Mouse (Mus musculus) small intestine, adult 2 months (tissue): ENCODE results near the gene Slx4ip. TPM values are rescaled to one million over a fixed set of nuclear protein-coding genes. Genes with fewer than 3 reads are reported as not detected.

Experiments used
- H3K27ac ChIP-seq: fragments of 200-500 bp; 2 replicates; pipeline ENCODE4 v1.5.1; 2012; ENCODE audit warnings: low read depth, low read length, control low read depth, inconsistent platforms; ENCODE audit not compliant: insufficient read depth
- H3K27me3 ChIP-seq: fragments of 200-500 bp; 2 replicates; pipeline ENCODE4 v1.6.1; 2012; ENCODE audit warnings: mild to moderate bottlenecking, moderate library complexity, low read length, inconsistent platforms; ENCODE audit not compliant: control insufficient read depth, insufficient read depth
- H3K36me3 ChIP-seq: fragments of 200-500 bp; 2 replicates; pipeline ENCODE4 v1.6.1; 2012; ENCODE audit warnings: mild to moderate bottlenecking, low read length, control low read depth, inconsistent platforms; ENCODE audit not compliant: control insufficient read depth, insufficient read depth
- H3K4me1 ChIP-seq: fragments of 200-500 bp; 2 replicates; pipeline ENCODE4 v1.6.1; 2012; ENCODE audit warnings: low read length, inconsistent platforms, mixed read lengths; ENCODE audit not compliant: control insufficient read depth, insufficient read depth, insufficient read length
- H3K4me3 ChIP-seq: fragments of 200-500 bp; 2 replicates; pipeline ENCODE4 v1.5.1; 2012; ENCODE audit warnings: low read depth, mild to moderate bottlenecking, control low read depth, inconsistent platforms, low read length, moderate library complexity
- CTCF ChIP-seq: fragments of 200-500 bp; IDR thresholded peaks from 2 replicates; pipeline ENCODE4 v1.5.1; 2012; ENCODE audit warnings: low read depth, mild to moderate bottlenecking, control low read depth, inconsistent platforms, low read length, moderate library complexity, mixed read lengths; ENCODE audit not compliant: insufficient replicate concordance, insufficient read length; ENCODE audit errors: extremely low read depth
- POLR2A ChIP-seq: fragments of 200-500 bp; IDR thresholded peaks from 2 replicates; pipeline ENCODE4 v1.6.1; 2012; ENCODE audit warnings: low read depth, mild to moderate bottlenecking, control low read depth, inconsistent platforms, low read length, moderate library complexity
- WGBS: fragments of 180-500 bp; shearing (Covaris S2); methylation state at CpG from one replicate; pipeline ENCODE4 v1.1.7; 2018; 5-methylcytosine and 5-hydroxymethylcytosine counted together
- polyA plus RNA-seq: library from polyadenylated mRNA; depleted of rRNA; stranded (reverse); fragments of >200 nt; gene quantifications from 2 replicates; pipeline ENCODE4 v1.2.3, GENCODE M21; 2012

Slx4ip gene
- polyA plus RNA-seq, 1 experiment: 0.32 TPM

DNA sequence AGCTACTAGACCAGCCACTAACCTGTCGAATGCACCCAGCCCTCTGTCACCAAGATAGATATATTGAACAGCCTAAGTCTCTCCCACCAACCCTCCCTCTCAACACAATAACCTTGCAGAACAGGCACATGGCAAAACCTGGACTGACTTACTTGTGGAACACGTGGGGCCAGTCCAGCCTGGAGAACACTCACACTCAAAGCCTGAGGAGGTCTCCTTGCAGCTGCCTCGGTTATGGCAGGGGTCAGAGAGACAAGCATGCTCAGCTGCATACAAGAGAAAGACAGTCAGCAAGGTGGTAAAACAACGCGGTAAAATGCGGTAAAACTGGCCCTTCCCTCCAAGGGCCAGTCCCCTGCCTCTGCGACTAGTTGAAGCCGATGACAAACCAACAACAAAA, 203.3 kb downstream of the Slx4ip start:
- no peak overlapping the region for H3K4me3 ChIP-seq
- H3K27me3 ChIP-seq: no peaks in the 10 kb centered on the region
- TF ChIP-seq CTCF (no peak), POLR2A (no peak)
- 82% methylated on average over 8 of the region's 8 CpGs for WGBS
- peaks cover 64% of the 10 kb centered on the region for H3K36me3 ChIP-seq
- no peak overlapping the region for H3K27ac ChIP-seq
- no peaks in the 10 kb centered on the region for H3K4me1 ChIP-seq

DNA sequence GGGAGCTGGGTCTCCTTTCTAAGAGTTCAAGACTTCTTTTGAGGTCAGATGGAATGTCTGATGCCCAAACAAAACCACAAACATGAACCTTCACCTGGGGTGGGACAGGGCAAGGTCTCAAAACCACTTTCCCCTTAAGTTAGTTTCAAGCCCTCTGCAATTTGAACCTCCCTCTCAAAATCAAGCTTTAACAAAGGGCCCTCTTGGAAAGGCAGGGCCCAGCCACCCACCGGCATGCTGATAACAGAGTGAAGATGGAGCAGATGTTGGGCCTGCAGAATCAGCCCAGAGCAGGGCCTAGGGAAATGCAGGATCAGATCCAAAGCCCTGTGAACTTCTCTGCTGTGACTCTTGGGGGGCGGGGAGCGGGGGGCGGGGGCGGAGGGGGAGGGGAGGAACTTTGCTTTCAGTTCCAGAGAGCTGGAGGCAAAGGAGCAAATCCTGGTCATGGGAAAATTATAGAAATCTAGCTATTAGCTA, 206.0 kb downstream of the Slx4ip start:
- Histone ChIP-seq H3K4me1 (no peaks in the 10 kb centered on the region), H3K27ac (no peak overlapping the region), H3K4me3 (no peak overlapping the region), H3K27me3 (no peaks in the 10 kb centered on the region), H3K36me3 (peaks cover 50% of the 10 kb centered on the region)
- no peak for TF ChIP-seq CTCF
- no peak for TF ChIP-seq POLR2A
- 70% methylated on average over 5 of the region's 5 CpGs for WGBS

DNA sequence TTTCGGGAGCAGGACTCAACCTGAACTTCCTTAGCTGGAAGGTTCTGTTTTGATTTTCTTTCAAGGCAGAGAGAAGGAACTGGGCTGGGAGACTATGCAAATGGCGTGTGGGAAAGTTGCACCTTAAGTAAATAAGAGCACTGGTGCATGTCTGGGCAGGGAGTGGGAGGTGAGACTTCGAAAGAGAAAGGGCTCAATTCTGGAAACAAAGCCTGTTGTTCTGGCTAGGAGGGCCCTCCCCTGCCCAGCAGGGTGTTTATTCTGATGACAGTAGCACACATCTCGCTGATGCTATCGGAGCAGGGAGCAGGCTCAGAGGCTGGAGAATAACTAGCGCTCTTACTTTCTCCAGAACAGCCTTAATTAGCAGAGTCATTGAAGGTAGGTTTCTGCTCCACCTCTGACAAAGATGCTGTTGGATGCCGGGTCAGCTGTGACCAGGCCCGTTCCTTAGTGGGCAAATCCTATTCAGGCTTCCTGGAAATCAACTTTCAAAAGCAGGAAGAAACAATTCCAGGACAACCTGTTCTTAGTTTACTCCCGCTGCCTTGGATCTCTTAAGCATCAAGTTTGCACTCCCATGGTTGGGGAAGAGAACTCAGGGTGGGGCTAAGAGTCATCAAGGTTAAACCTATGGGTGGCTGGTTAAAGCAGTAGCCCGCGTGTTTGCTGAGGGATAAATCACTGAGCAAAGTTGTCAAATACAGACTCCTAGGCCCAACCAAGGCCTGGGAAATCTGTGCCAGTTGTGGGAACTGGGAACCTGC, 207.4 kb downstream of the Slx4ip start:
- no peak for TF ChIP-seq POLR2A
- no peak for TF ChIP-seq CTCF
- no peaks in the 10 kb centered on the region for H3K27me3 ChIP-seq
- no peaks in the 10 kb centered on the region for H3K4me1 ChIP-seq
- peaks cover 42% of the 10 kb centered on the region for H3K36me3 ChIP-seq
- H3K27ac ChIP-seq: no peak overlapping the region
- WGBS: 63% methylated on average over 11 of the region's 11 CpGs
- no peak overlapping the region for H3K4me3 ChIP-seq

DNA sequence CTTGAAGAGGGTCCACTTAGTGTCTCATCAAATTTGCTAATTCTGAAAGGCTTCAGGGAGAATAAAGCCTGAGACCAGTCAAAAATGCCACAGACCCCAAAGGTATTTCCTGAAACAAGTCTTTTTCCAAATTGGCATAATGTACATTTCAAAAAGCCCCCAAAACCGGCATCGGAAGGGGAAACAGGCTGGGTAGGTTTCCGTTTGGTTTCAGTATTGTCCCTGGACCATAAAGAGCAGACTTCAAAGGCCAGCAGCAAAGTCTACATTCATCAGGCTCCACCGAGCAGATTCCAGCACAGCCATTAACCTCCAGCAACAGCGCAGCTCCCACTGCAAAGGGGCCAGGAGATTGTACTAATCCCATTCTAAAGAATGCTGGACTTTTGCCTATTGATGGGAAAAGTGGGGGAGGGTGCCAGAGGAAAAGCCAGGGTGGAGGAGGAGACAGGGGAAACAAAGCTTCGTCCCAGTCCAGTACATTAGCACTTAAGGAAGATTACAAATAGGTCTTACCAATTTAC, 208.3 kb downstream of the Slx4ip start:
- H3K27me3 ChIP-seq: no peaks in the 10 kb centered on the region
- H3K36me3 ChIP-seq: peaks cover 37% of the 10 kb centered on the region
- H3K27ac ChIP-seq: no peak overlapping the region
- no peak for TF ChIP-seq POLR2A
- TF ChIP-seq CTCF: no peak
- H3K4me3 ChIP-seq: no peak overlapping the region
- WGBS: 69% methylated on average over 6 of the region's 6 CpGs
- no peaks in the 10 kb centered on the region for H3K4me1 ChIP-seq

DNA sequence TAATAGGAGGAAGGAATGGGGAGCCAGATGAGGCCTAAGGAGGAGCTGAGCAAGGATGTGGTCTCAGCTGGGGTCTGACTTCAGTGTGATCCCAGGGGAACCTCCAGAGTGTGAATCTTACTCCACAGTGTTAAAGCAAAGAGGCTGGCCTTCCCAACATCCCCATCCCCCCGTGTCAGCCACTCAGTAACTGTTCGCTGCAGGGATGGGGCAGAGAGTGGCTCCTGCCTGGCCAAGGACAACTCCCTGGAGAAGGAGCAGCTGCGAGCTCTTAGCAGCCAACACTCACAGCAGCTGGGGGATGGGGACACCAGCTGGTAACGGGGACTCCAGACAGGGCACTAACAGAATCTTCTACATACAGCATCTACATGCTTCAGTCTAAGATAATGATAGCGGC, 210.1 kb downstream of the Slx4ip start:
- 74% methylated on average over 5 of the region's 5 CpGs for WGBS
- Histone ChIP-seq H3K36me3 (peaks cover 34% of the 10 kb centered on the region), H3K4me3 (no peak overlapping the region), H3K4me1 (no peaks in the 10 kb centered on the region), H3K27me3 (no peaks in the 10 kb centered on the region), H3K27ac (no peak overlapping the region)
- no peak for TF ChIP-seq CTCF
- no peak for TF ChIP-seq POLR2A

DNA sequence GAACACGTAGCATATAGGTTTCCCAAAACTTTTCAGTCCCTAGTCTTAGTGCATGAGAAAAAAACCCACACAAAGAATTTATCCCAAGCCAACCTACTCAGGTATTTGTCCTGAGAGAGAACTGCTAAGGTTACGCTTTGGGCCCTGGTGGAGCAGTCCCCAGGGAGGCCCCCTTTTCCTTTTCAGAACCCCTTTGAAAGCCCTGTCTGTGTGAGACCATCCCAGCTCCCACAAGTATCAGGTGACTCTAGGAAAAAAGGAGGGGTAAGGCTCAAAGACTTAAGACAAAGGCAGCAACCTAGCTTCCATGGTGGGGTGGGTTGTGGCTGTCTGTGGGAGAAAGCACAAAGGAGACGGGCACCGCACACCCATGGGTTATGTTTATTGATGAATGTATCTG, 216.2 kb downstream of the Slx4ip start:
- WGBS: 89% methylated on average over 4 of the region's 4 CpGs
- H3K27ac ChIP-seq: no peak overlapping the region
- H3K4me3 ChIP-seq: no peak overlapping the region
- H3K27me3 ChIP-seq: no peaks in the 10 kb centered on the region
- TF ChIP-seq POLR2A (no peak), CTCF (no peak)
- peaks cover 11% of the 10 kb centered on the region for H3K36me3 ChIP-seq
- peaks cover 3% of the 10 kb centered on the region for H3K4me1 ChIP-seq

DNA sequence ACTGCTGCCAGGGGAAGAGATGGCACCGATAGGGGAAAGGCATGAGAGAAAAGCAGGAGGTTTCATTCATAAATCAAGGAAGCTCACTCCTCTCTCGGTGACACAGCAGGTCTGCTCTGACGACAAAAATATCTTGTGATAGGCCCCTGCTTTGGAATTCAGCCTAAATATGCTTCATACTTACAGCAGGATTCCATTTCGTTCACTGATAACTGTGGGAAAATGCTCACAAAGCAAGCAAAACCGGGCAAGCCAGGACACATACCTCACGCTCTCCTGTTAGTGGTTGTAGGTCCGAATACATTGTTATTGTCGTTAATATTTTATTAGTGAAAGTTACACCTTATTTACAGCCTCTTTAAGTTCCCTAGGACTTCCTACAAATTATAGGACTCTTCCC, 216.9 kb downstream of the Slx4ip start:
- no peak overlapping the region for H3K27ac ChIP-seq

More for the DNA sequence above, 216.9 kb downstream of the Slx4ip start:
- no peak overlapping the region for H3K4me3 ChIP-seq
- no peaks in the 10 kb centered on the region for H3K27me3 ChIP-seq
- TF ChIP-seq CTCF (no peak), POLR2A (no peak)
- H3K4me1 ChIP-seq: peaks cover 3% of the 10 kb centered on the region
- H3K36me3 ChIP-seq: peaks cover 10% of the 10 kb centered on the region
- WGBS: 72% methylated on average over 8 of the region's 8 CpGs
